Mouse (Mus musculus) heart, adult 2 months (tissue): ENCODE measurements around the gene Cdiptos.

Experiments used
- CTCF ChIP-seq: fragments of 200-600 bp; IDR thresholded peaks from 2 replicates; pipeline ENCODE4 v1.8.1; 2022; ENCODE audit warnings: antibody characterized with exemption, mild to moderate bottlenecking, moderate library complexity
- EP300 ChIP-seq: fragments of 200-500 bp; IDR thresholded peaks from 2 replicates; pipeline ENCODE4 v1.6.1; 2011; ENCODE audit warnings: low read depth, low read length, control low read depth; ENCODE audit not compliant: insufficient read depth
- POLR2A ChIP-seq: fragments of 200-500 bp; IDR thresholded peaks from 2 replicates; pipeline ENCODE4 v1.6.1; 2011; ENCODE audit warnings: mild to moderate bottlenecking, low read depth, low read length, control low read depth; ENCODE audit not compliant: insufficient read depth

- TF ChIP-seq EP300, result no peak
- no peak for TF ChIP-seq CTCF
- no peak for TF ChIP-seq POLR2A
Measured at GRCm38 (mm10) chr7:126932652-126933051, 43.2 kb downstream of the Cdiptos start.
